Mouse (Mus musculus): Measurements from ENCODE around the gene Mlxipl.

- no peak for TF ChIP-seq POLR2A (IDR thresholded peaks at IDR 0.05; ENCODE audit: extremely low read depth, insufficient read depth, low read length)
- no peak for TF ChIP-seq CTCF (IDR thresholded peaks at IDR 0.05; ENCODE audit: low read depth, low read length)
Observed at GRCm38 (mm10) chr5:135169479-135169878, 79.8 kb downstream of the Mlxipl start.

Data from liver, adult 2 months (tissue).